Mouse (Mus musculus) thymus, adult 2 months (tissue): ENCODE measurements around the gene Gm21900. TPM values are rescaled to one million over a fixed set of nuclear protein-coding genes. Genes with fewer than 3 reads are reported as not detected.
"Not testable (repeated sequence)": the region's sequence is repeated elsewhere in the genome, so short reads cannot be mapped to it uniquely, and the experiment has no call there.

ENCODE experiments used
- DNase-seq: peaks from one replicate; pipeline ENCODE4 v3.0.0; 2021
- H3K27ac ChIP-seq: fragments of 200-500 bp; 2 replicates; pipeline ENCODE4 v1.5.1; 2012; ENCODE audit warnings: low read length, control low read depth; ENCODE audit not compliant: control insufficient read depth, insufficient read depth
- H3K27me3 ChIP-seq: fragments of 200-500 bp; 2 replicates; pipeline ENCODE4 v1.6.1; 2012; ENCODE audit warnings: mild to moderate bottlenecking, low read length, moderate library complexity, mixed read lengths; ENCODE audit not compliant: control insufficient read depth, insufficient read depth
- H3K36me3 ChIP-seq: fragments of 200-500 bp; 2 replicates; pipeline ENCODE4 v1.6.1; 2012; ENCODE audit warnings: mild to moderate bottlenecking, low read length, moderate library complexity; ENCODE audit not compliant: control insufficient read depth, insufficient read depth
- H3K4me1 ChIP-seq: fragments of 200-500 bp; replicated peaks from 2 replicates; pipeline ENCODE4 v1.6.1; 2012; ENCODE audit warnings: low read length; ENCODE audit not compliant: control insufficient read depth, insufficient read depth
- H3K4me3 ChIP-seq: fragments of 200-500 bp; 2 replicates; pipeline ENCODE4 v1.5.1; 2012; ENCODE audit warnings: mild to moderate bottlenecking, low read length, control low read depth, moderate library complexity; ENCODE audit not compliant: control insufficient read depth, insufficient read depth
- WGBS: fragments of 180-500 bp; shearing (Covaris S2); methylation state at CpG from one replicate; pipeline ENCODE4 v1.1.7; 2018; 5-methylcytosine and 5-hydroxymethylcytosine counted together
- polyA plus RNA-seq: library from polyadenylated mRNA; depleted of rRNA; stranded (reverse); fragments of >200 nt; gene quantifications from 2 replicates; pipeline ENCODE4 v1.2.3, GENCODE M21; 2012; rRNA removed

Gene Gm21900
- not detected in 2 replicates for polyA plus RNA-seq

GRCm38 (mm10) chrY:10616061-10616460 lies at the start of gene Gm21900:
Gm21900 (plus strand) TSS chrY:10616361.
- H3K36me3 ChIP-seq, DNase-seq, H3K27me3 ChIP-seq, H3K27ac ChIP-seq, H3K4me1 ChIP-seq, H3K4me3 ChIP-seq: not testable (repeated sequence)
- WGBS, result 93% methylated on average over 4 of the region's 4 CpGs

- 63% methylated on average over 19 of the region's 25 CpGs for WGBS
Measured at GRCm38 (mm10) chrY:10643516-10643915, 27.4 kb downstream of the Gm21900 start.

More at GRCm38 (mm10) chrY:10643516-10643915, 27.4 kb downstream of the Gm21900 start:
- H3K27me3 ChIP-seq, H3K4me3 ChIP-seq, H3K36me3 ChIP-seq, H3K4me1 ChIP-seq, H3K27ac ChIP-seq: not testable (repeated sequence)
- DNase-seq, result peak; percentile 5

Other genes starting within 250 kb of the Gm21900 start
- not detected in 2 replicates for gene Gm28510, start 203.6 kb upstream of the Gm21900 start, polyA plus RNA-seq
- not detected in 2 replicates for gene Gm20737, start 80.3 kb upstream of the Gm21900 start, polyA plus RNA-seq
- gene Gm21775, start 62.9 kb upstream of the Gm21900 start, polyA plus RNA-seq, result not detected in 2 replicates
- not detected in 2 replicates for gene Gm20777, start 136.1 kb downstream of the Gm21900 start, polyA plus RNA-seq